Mouse (Mus musculus) G1E (cell line): ENCODE results near the gene Zfand3.

Experiments used
- CTCF ChIP-seq: IDR thresholded peaks from 2 replicates; pipeline ENCODE4 v1.5.1; 2012; ENCODE audit warnings: low read depth, low read length, inconsistent platforms, mixed read lengths
- GATA1 ChIP-seq: IDR thresholded peaks from 2 replicates; pipeline ENCODE4 v1.6.1; 2012; ENCODE audit warnings: borderline replicate concordance, low read length, inconsistent platforms, mixed read lengths
- TAL1 ChIP-seq: conservative IDR thresholded peaks from 2 replicates; pipeline ENCODE4 v1.6.1; 2012; ENCODE audit warnings: low read depth, low read length, inconsistent platforms, mixed read lengths

DNA sequence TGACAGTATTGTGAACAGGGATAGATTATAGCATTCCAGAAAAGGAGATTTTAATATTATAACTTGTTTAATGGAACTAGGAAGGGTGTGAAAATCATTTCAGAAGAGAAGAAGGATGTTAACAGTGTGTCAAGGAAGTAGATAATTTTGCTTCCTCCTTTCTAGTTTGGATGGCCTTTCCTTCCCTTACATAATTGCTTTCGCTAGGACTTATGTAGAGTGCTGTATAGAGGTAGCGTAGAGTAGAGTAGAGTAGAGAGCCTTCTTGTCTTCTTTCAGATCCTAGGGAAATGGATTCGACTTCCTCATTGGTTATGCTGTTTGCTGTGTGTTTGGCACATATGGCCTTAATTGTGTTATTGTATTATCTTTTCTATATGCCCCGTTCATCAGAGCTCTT is 132.6 kb downstream of the Zfand3 start:
- TF ChIP-seq CTCF = no peak
- TF ChIP-seq GATA1 = no peak
- TF ChIP-seq TAL1 = no peak
